Mouse (Mus musculus) megakaryocyte, adult 5-6 weeks (primary cell): ENCODE measurements around the gene Myo10. TPM values are rescaled to one million over a fixed set of nuclear protein-coding genes. Genes with fewer than 3 reads are reported as not detected.

ENCODE experiments used
- ATAC-seq: 2 replicates; pipeline ENCODE4 v1.8.0; 2016; ENCODE audit warnings: mild to moderate bottlenecking, inconsistent platforms; ENCODE audit not compliant: poor library complexity, severe bottlenecking
- total RNA-seq, 2 experiments: library from RNA; stranded (forward) in 1 of 2; stranded (reverse) in 1 of 2; fragments of 153-499, 151-499 nt in 1 of 2; fragments of 221-1000, 200-1000 nt in 1 of 2; gene quantifications; 2 replicates each; pipeline versions ENCODE4 v1.2.3 to v1.2.4; 2015 to 2017

Gene Myo10
- total RNA-seq, 2 experiments from 2014 or later = 0.91 to 1.2 TPM

DNA sequence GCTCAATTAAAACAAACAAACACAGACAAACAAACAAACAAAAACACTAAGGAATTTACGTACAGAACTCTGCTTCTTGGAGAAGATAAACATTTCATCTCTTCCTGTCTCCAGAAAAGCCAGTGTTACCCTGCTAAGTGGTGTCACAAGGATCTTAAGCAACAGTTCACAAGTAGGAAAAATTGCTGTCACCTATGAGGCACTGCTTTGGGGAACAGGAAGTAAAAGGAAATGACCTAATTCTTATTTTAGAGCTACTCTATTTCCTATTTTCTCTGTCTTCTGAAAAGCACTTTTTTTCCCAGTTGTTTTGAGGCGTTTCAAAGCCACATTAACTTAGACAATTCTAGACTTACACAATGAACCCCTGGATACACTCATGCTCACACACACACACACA lies 208.1 kb downstream of the Myo10 start:
- ATAC-seq = peak; percentile 49

DNA sequence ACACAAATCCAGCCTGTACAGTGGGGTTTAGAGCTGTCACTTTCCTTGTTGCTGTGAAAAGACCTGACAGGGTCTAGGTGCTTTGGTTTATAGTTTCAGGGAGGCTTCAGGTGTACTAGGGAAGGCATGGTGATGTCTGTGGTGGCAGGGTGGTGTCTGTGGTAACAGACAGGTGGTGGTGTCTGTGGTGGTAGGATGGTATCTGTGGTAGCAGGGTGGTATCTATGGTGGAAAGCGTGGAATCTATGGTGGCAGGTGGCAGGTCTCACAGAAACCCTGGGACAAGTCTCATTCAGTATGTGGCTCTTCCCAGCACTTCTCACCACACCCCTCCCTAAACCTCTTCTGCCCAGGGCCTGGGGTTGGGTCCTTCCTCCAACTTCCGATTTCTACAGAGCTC lies 212.0 kb downstream of the Myo10 start:
- peak; percentile 39 for ATAC-seq

DNA sequence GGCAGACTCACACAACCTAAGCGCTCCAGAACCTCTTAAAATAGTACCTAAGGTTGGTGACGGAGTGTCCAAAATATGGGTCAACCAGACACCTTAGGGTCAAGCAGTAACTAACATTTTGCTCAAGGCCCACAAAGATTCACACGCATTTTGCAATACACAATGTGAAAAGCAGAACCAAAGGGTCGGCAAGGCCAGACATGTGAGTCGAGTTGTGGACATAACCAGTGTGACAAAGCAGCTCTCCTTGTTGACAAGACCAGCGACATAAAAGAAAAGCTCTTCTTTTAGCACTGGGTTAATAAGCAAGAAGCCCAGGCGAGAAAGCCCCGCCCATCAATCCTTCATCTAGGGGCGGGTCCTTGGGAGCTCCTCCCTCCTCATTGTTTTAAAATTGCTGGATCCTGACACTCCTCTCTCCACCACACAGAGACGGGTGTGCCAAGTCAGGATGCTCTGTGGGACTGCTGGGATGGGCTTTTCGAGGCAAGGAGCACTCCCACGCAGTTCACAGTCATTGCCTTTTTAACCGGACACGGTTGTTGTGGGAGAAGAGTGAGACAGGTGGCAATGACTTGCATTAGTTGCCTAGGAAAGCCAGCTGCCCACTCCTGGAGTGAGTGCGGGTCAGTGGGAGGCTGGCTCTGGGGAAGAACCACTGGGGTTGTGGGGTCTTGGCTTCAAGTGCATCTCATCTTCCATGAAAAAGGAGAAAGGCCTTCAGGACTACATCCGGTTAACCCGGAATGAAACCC lies 212.8 kb downstream of the Myo10 start:
- ATAC-seq = peak; percentile 58

DNA sequence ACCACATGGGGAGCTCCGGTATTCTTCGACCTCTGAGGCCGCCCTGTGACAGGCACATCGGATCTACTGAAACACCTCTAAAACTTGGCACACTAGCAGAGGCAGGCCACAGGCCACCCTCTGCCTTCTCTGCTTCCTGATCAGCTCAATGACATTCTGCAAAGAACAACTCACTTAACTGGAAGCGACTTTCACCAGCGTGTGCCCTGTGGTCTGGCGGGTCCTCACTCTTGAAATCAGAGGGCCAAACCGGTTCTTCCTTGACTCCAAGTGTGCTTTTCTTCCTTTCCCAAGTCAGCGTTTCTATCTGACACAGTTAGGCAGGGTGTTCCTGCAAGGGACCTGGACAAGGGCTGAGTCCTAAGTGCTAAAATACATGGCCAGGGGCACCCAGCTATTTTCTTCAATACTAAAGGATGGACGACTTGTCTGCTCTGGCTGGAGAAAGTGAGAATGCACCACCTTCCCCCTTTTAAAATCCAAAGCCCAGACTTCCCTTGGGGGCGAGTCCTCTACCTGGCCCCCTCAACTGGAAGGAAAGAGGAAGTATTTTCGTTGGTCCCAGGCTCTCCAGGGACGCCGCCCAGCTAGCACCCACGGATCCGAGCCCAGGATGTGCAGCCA lies 220.2 kb downstream of the Myo10 start:
- 0 out of 2 replicates have a peak, but pooled peaks have one; percentile 1 for ATAC-seq

DNA sequence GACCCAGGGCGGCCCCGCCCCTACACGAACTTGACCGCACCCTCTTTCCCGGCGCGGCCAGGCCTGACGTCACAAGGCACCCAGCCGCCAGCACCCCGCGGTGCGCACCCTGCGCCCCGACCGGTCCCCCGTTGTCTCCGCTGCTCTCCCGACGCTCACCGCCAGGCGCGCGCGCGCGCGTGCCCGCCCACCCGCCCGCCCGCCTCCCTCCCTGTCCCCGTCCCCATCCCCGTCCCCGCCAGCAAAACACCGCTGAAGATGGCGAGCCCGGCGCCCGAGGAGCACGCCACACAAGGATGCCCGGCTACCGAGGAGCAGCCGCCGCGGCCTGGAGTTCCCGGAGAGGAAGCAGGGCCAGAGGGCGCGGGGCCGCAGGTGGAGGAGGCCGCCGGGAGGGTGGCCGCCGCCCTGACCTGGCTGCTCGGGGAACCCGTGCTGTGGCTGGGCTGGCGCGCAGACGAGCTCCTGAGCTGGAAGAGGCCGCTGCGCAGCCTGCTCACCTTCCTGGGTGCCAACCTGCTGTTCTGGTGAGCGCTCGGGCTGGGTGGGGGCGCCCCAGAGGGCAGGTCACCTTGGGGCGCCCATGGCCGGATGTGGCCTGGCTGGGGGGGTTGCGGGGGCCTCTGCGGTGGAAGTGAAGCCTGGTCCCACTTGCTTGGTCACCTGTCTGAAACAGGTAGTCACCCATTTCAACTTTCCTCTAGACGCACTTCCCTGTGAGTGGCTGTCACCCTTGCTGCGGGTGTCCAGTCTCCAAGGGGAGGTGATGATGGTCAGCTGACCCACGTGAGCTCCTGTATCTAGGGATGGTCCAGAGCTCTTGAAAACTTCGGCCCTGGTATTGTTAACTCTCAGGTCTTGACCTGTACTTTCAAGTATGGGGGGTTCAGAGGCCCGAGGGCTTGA lies 221.0 kb downstream of the Myo10 start, which contains the start of gene Retreg1:
Gene Retreg1, plus strand, starts transcription at position 95 of the 906 bp plus-strand sequence.
- ATAC-seq = peak; percentile 93

DNA sequence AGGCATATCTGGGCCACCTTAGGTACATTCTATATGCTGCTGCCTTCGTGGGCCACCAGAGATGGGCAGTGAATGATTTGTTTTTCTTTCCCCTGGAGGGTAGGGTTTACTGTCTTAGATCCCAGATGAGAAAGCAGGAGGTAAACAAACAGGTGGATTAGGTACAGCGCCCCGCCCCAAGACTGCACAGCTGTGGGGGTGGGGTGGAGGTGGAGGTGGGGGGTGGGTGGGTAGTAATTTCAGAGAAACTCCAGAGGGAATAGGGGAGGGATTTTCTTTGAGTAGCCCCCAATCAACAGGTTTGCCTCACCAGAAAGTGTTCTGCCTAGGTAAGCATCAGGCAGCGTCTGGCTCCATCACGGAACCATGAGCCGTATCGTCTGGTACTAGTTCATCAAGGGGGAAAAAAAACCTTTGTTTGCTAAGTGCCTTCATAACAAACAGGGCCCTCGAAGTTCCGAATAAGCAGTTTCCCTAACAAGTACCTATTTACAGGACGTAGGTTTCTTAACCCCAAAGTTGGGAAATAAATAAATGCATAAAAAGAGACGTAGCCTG lies 221.8 kb downstream of the Myo10 start:
- ATAC-seq = no peak

DNA sequence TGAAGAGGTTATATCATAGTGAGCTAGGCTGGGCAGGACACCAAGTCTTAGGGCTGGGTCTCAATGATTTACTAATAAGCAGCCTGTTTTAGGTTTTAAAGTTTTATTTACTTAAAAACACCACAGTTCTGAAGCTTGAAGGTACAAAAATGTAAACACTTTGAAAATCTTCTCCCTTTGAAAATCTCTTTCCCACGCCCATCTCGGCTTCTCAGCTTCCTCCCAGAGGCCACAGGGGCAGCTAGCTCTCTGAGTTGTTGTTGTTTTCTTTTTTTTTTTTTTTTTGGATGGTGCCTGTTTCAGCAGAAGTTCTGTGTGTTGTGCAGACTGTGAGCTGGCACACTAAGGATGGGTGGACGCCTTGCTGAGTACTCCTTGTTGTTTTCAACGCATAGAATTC lies 222.4 kb downstream of the Myo10 start:
- ATAC-seq = no peak

DNA sequence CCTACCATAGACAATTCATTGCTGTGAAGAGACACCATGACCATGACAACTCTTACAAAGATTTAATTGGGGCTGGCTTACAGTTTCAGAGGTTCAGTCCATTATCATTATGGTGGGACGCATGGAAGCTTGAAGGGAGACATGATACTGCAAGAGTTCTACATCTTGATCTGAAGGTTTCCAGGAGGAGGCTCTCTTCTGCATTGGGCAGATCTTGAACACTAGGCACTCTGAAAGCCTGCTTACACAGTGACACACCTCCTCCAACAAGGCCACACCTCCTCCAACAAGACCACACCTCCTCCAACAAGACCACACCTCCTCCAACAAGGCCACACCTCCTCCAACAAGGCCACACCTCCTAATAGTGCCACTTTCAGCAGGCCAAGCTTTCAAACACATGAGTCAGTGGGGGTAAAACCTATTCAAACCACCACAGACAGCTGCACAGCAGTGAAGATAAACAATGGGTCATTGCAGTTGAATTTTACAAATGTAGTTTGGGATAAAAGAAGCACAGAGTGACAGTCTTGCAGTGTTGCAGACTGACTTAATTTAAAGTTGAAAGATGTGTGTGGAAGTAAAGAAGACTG lies 225.3 kb downstream of the Myo10 start:
- ATAC-seq = no peak

DNA sequence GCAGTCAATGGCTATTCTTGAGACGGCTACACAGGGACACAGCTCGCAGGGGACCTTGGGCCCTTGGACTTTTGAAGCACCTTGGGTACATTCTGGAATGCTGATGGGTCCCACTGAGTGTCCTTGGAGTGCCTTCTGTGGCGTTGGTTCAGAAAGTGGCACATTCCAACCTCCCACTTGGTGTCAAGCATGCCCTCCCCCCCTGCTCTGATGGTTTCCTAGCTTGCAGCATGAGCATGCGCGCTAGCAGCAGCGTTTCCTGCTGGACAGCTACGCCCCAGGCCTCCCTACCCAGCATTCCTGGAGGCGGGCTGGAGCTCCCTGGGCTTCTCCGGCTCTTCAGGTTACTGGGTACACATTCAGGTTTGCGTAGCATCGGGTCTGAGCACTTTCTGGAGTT lies 228.2 kb downstream of the Myo10 start:
- no peak for ATAC-seq

DNA sequence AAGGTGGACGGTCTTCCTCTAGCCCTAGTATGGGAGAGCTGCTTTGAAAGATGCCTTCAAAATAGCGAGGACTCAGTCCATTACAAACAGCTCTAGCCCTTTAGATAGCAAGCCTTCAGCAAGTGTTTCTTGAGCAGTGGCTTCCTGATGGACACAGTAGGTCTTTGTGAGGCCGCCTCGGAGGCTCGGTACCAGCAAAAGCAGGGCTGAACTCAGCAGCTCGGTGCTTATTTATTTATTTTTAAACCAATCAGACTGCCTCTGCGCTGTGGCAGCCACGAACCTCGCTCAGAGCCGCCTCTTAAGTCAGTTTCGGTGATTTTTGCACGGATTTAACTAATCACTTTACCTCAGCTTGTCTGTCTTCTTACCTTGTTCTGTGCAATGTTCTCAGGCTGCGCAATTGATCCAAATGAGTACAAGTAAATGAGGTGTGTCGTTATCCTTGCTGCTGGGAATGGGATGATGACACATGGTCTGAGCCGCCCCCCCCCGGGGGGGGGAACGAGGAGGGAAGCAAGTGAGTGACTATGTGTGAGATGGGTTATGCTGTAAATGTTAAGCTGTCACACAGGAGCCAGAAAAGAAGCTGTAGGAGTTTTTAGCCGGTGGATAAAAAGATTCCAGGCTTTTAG lies 232.1 kb downstream of the Myo10 start:
- ATAC-seq = no peak

DNA sequence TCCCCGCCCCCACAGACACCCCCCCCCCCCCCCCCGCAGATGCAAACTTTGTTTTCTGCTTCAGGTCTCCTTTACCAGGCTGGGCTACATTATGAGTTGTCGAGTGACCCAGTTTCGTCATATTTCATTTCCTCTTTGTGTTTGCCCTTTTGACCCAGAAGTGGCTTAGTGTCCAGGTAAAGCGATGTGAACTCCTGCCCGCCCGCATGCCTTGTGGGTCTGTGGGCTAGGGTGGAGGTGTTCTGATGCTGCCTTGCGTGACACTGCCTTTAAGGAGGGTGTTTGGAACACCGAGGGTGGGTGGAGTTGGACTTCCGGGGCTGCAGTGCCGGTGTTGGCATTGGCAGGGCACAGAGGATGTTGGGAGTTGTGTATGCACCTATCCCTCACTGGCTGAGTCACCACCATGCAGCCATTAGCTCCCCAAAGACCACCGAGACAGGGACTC lies 236.3 kb downstream of the Myo10 start:
- peak; percentile 75 for ATAC-seq

DNA sequence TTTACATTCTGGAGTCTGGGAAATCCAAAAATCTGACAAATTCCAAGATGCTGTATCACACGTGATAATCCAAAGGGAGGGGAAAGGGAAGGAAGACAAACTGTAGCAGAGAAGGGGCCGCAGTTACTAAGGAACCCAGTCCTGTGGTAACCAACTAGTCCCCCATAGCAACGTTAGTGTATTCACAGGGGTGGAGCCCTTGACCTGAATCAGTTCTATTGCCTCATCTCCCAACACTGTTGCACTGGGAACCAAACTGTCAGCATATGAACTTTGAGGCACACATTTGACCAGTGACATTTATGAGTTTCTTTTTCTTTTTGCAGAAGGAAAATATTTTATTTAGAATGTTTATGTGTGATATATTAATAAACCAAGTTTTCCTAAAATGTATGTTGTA lies 237.1 kb downstream of the Myo10 start:
- peak; percentile 49 for ATAC-seq

DNA sequence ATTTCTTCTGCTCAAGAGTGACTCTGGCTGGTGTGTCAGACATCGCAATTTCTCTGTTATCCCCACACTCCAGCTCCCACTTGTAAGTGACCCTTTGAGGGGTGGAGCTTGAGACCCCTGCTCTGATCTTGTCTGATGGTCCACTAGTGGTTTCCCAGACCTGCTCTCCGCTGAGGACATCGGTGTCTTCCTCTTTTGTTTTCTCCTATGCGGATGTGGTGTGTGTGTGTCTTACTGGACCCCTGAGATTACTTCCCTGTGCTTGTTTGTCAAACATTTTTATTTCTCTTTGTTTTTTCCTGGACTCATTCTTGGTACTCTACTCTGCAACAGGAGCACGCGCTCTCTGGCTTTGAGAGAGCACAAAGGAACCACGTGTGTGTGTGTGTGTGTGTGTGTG lies 239.6 kb downstream of the Myo10 start:
- peak; percentile 61 for ATAC-seq

Other genes starting within 250 kb of the Myo10 start
- 4.0 and 4.4 TPM in 2 replicates for gene Basp1, start 208.8 kb upstream of the Myo10 start, total RNA-seq (2015)
- gene Basp1, start 208.8 kb upstream of the Myo10 start, total RNA-seq (2017) = 5.8 and 6.8 TPM in 2 replicates
- 26.1 and 26.7 TPM in 2 replicates for gene Retreg1, start 220.7 kb downstream of the Myo10 start, total RNA-seq (2015)
- 22.3 and 23.1 TPM in 2 replicates for gene Retreg1, start 220.7 kb downstream of the Myo10 start, total RNA-seq (2017)